Mouse (Mus musculus) kidney, postnatal 0 days (tissue): ENCODE results near the gene Ppm1m. TPM values are rescaled to one million over a fixed set of nuclear protein-coding genes. Genes with fewer than 3 reads are reported as not detected.

Experiments
- ATAC-seq: fragments of 200-750 bp; cut with Nextera tagmentation; replicated peaks from 2 replicates; pipeline ENCODE4 v1.8.0; 2017; ENCODE audit warnings: low read depth, moderate number of reproducible peaks, moderate TSS enrichment, moderate library complexity; ENCODE audit not compliant: low FRiP score
- DNase-seq: peaks from one replicate; pipeline ENCODE4 v3.0.0-alpha.2; 2016; ENCODE audit warnings: low spot score
- H3K27ac ChIP-seq: fragments of 300-500 bp; sonication (generic); 2 replicates; pipeline ENCODE4 v1.5.1; 2014; ENCODE audit warnings: mild to moderate bottlenecking
- H3K27me3 ChIP-seq: fragments of 300-500 bp; sonication (generic); 2 replicates; pipeline ENCODE4 v1.6.1; 2014; ENCODE audit warnings: low read length, mixed read lengths; ENCODE audit not compliant: insufficient read depth
- H3K36me3 ChIP-seq: fragments of 300-500 bp; sonication (generic); 2 replicates; pipeline ENCODE4 v1.6.1; 2014; ENCODE audit warnings: low read length, mixed read lengths; ENCODE audit not compliant: insufficient read depth
- H3K4me1 ChIP-seq: fragments of 300-500 bp; sonication (generic); replicated peaks from 2 replicates; pipeline ENCODE4 v1.6.1; 2014; ENCODE audit warnings: antibody characterized with exemption, low read length, mixed read lengths; ENCODE audit not compliant: insufficient read depth
- H3K4me2 ChIP-seq: fragments of 300-500 bp; sonication (generic); 2 replicates; pipeline ENCODE4 v1.6.1; 2014; ENCODE audit warnings: mild to moderate bottlenecking, low read length, moderate library complexity, mixed read lengths
- H3K4me3 ChIP-seq: fragments of 300-500 bp; sonication (generic); replicated peaks from 2 replicates; pipeline ENCODE4 v1.5.1; 2014; ENCODE audit warnings: low read depth, low read length
- H3K9ac ChIP-seq: fragments of 300-500 bp; sonication (generic); 2 replicates; pipeline ENCODE4 v1.6.1; 2014; ENCODE audit warnings: low read depth, low read length
- H3K9me3 ChIP-seq: fragments of 300-500 bp; sonication (generic); replicated peaks from 2 replicates; pipeline ENCODE4 v1.6.1; 2016; ENCODE audit warnings: low read length, inconsistent platforms, mixed read lengths
- CTCF ChIP-seq: IDR thresholded peaks from 2 replicates; pipeline ENCODE4 v1.5.1; 2016; ENCODE audit warnings: antibody characterized with exemption, low read depth, mild to moderate bottlenecking, moderate library complexity
- WGBS: fragments of 180-500 bp; shearing (Covaris S2); extraction: QIAGEN DNeasy Blood & Tissue Kit; methylation state at CpG from one replicate; pipeline ENCODE4 v1.1.7; 2014; 5-methylcytosine and 5-hydroxymethylcytosine counted together
- polyA plus RNA-seq: library from polyadenylated mRNA; unstranded; fragments of >200 nt; fragmentation: Nextera tagmentation; extraction: Ambion mirVana; gene quantifications from 2 replicates; pipeline ENCODE4 v1.2.1, GENCODE M21; 2015

Ppm1m gene
- polyA plus RNA-seq, 1 experiment from 2014 or later: 33.2 TPM

- H3K36me3 ChIP-seq: peaks cover 2% of the 10 kb centered on the region; the same call in 1 of the 2 replicates
- no peaks in the 10 kb centered on the region for H3K9me3 ChIP-seq
- H3K4me2 ChIP-seq: no peak overlapping the region
- H3K27me3 ChIP-seq: no peaks in the 10 kb centered on the region
- ATAC-seq (no peak), DNase-seq (no peak)
- peaks cover 12% of the 10 kb centered on the region for H3K4me1 ChIP-seq
- H3K27ac ChIP-seq: no peak overlapping the region
- WGBS: 83% methylated on average over 3 of the region's 3 CpGs
- TF ChIP-seq CTCF: no peak
- no peak overlapping the region for H3K9ac ChIP-seq
- no peak overlapping the region for H3K4me3 ChIP-seq
Observed at GRCm38 (mm10) chr9:106197081-106197713, 2.3 kb downstream of the Ppm1m start.

- Histone ChIP-seq H3K36me3 (peaks cover 13% of the 10 kb centered on the region), H3K27me3 (no peaks in the 10 kb centered on the region), H3K4me2 (no peak overlapping the region), H3K9ac (no peak overlapping the region), H3K27ac (no peak overlapping the region), H3K4me3 (no peak overlapping the region), H3K9me3 (no peaks in the 10 kb centered on the region), H3K4me1 (peaks cover 11% of the 10 kb centered on the region)
- DNase-seq: no peak
- no peak for ATAC-seq
- WGBS: 90% methylated on average over 8 of the region's 8 CpGs
- no peak for TF ChIP-seq CTCF
Observed at GRCm38 (mm10) chr9:106195693-106196092, 3.9 kb downstream of the Ppm1m start.

GRCm38 (mm10) chr9:106193930-106194807 lies 5.4 kb downstream of the Ppm1m start:
- no peak overlapping the region for H3K4me3 ChIP-seq
- H3K4me2 ChIP-seq: no peak overlapping the region
- WGBS: 85% methylated on average over 8 of the region's 8 CpGs
- ATAC-seq: no peak
- H3K36me3 ChIP-seq: peaks cover 28% of the 10 kb centered on the region
- H3K27ac ChIP-seq: no peak overlapping the region
- H3K9ac ChIP-seq: no peak overlapping the region
- TF ChIP-seq CTCF: no peak
- H3K27me3 ChIP-seq: no peaks in the 10 kb centered on the region
- no peak for DNase-seq
- H3K9me3 ChIP-seq: no peaks in the 10 kb centered on the region
- H3K4me1 ChIP-seq: peaks cover 8% of the 10 kb centered on the region

- Histone ChIP-seq H3K4me3 (no peak overlapping the region), H3K9ac (no peak overlapping the region), H3K36me3 (peaks cover 39% of the 10 kb centered on the region), H3K27me3 (no peaks in the 10 kb centered on the region), H3K4me2 (no peak overlapping the region), H3K9me3 (no peaks in the 10 kb centered on the region), H3K4me1 (no peaks in the 10 kb centered on the region), H3K27ac (no peak overlapping the region)
- TF ChIP-seq CTCF: no peak
- 81% methylated on average over 1 of the region's 1 CpGs for WGBS
- no peak for ATAC-seq
- no peak for DNase-seq
Observed at GRCm38 (mm10) chr9:106192998-106193397, 6.5 kb downstream of the Ppm1m start.

GRCm38 (mm10) chr9:106192024-106192423 lies 7.5 kb downstream of the Ppm1m start:
- Histone ChIP-seq H3K4me2 (no peak overlapping the region), H3K27ac (no peak overlapping the region), H3K4me3 (no peak overlapping the region), H3K9me3 (no peaks in the 10 kb centered on the region), H3K36me3 (peaks cover 49% of the 10 kb centered on the region), H3K9ac (no peak overlapping the region), H3K27me3 (no peaks in the 10 kb centered on the region), H3K4me1 (no peaks in the 10 kb centered on the region)
- ATAC-seq (no peak), DNase-seq (no peak)
- 81% methylated on average over 8 of the region's 8 CpGs for WGBS
- no peak for TF ChIP-seq CTCF

- Histone ChIP-seq H3K4me1 (no peaks in the 10 kb centered on the region), H3K9me3 (no peaks in the 10 kb centered on the region), H3K4me2 (no peak overlapping the region), H3K27ac (no peak overlapping the region), H3K27me3 (no peaks in the 10 kb centered on the region), H3K4me3 (no peak overlapping the region), H3K36me3 (peaks cover 55% of the 10 kb centered on the region), H3K9ac (no peak overlapping the region)
- WGBS: 96% methylated on average over 1 of the region's 1 CpGs
- no peak for TF ChIP-seq CTCF
- ATAC-seq: no peak
- no peak for DNase-seq
Observed at GRCm38 (mm10) chr9:106191355-106191754, 8.2 kb downstream of the Ppm1m start.
